In the genomic region with DNA sequence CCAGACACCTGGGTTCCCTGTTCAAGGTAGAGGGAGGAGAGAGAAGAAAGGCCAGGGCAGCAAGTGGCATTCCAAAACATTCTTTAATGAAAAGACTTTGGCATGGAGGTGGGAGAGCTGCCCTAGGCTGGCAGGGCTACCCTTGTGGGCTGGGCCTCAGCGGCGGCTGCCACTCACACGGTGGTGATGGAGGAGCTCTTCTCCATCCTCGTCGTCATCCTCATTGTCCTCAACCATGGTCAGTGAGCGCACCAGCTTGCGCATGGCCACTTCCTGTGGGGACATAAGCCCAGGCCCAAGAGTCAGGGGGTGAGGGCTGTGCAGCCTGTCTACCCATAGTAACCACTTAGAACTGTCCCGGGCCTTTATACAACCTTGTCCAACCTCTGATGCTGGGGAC, we compare ENCODE assay signal across 12 mouse cellular contexts. TPM values are rescaled to one million over a fixed set of nuclear protein-coding genes. Genes with fewer than 3 reads are reported as not detected.
A peak's percentile ranks its signal among the peaks of the same experiment; 100 is the strongest.
DNase-seq lines count a peak whose midpoint lies in the region; ATAC-seq and TF ChIP-seq lines count a peak whose summit lies in the region.
"Had no signal": no experiment of that assay in that cellular context is flagged by ENCODE, and none has a peak within 500 bp of the region (broad histone marks: within the 10 kb centered on the region; RNA-seq: fewer than 3 reads in every experiment).

No protein-coding gene starts in this region.

- peak; percentile 5; the same call in 1 of the 2 replicates for ATAC-seq in forebrain, embryonic 11.5 days (replicated peaks; ENCODE audit: low FRiP score)
- ATAC-seq in forebrain, embryonic 12.5 days (ENCODE audit: low FRiP score) = no peak
- ATAC-seq in hindbrain, postnatal 0 days = peak; percentile 22; the same call in 1 of the 2 replicates
- no peak for ATAC-seq in hindbrain, embryonic 16.5 days
- ATAC-seq in midbrain, embryonic 13.5 days = peak; percentile 29; the same call in 1 of the 2 replicates
- no peak for ATAC-seq in midbrain, embryonic 16.5 days

- peaks cover 7% of the 10 kb centered on the region; the same call in 1 of the 2 replicates for H3K4me1 ChIP-seq in forebrain, embryonic 11.5 days (replicated peaks; ENCODE audit: control insufficient read depth, insufficient read depth, low read length)
- peaks cover 18% of the 10 kb centered on the region for H3K4me1 ChIP-seq in forebrain, embryonic 12.5 days
- H3K4me1 ChIP-seq in hindbrain, postnatal 0 days (ENCODE audit: insufficient read depth, low read length) = peaks cover 3% of the 10 kb centered on the region; the same call in 1 of the 2 replicates
- peaks cover 12% of the 10 kb centered on the region; the same call in 1 of the 2 replicates for H3K4me1 ChIP-seq in hindbrain, embryonic 16.5 days (ENCODE audit: control insufficient read depth, insufficient read depth, low read depth, low read length)
- peaks cover 10% of the 10 kb centered on the region for H3K4me1 ChIP-seq in midbrain, embryonic 13.5 days (replicated peaks)
- peaks cover 5% of the 10 kb centered on the region; the same call in 1 of the 2 replicates for H3K4me1 ChIP-seq in midbrain, embryonic 16.5 days (ENCODE audit: control insufficient read depth, insufficient read depth, low read length)

- no peak overlapping the region for H3K27ac ChIP-seq in forebrain, embryonic 11.5 days (ENCODE audit: low read depth, low read length)
- no peak overlapping the region for H3K27ac ChIP-seq in forebrain, embryonic 12.5 days
- H3K27ac ChIP-seq in hindbrain, postnatal 0 days = no peak overlapping the region
- no peak overlapping the region for H3K27ac ChIP-seq in hindbrain, embryonic 16.5 days (ENCODE audit: low read depth, low read length)
- no peak overlapping the region for H3K27ac ChIP-seq in midbrain, embryonic 13.5 days
- no peak overlapping the region for H3K27ac ChIP-seq in midbrain, embryonic 16.5 days (ENCODE audit: low read length)
- H3K27ac ChIP-seq: gastrocnemius, adult 2 months; liver, embryonic 14.5 days had no signal

- H3K36me3 ChIP-seq in forebrain, embryonic 11.5 days (ENCODE audit: control insufficient read depth, insufficient read depth, low read length) = no peaks in the 10 kb centered on the region
- H3K36me3 ChIP-seq in forebrain, embryonic 12.5 days (replicated peaks) = no peaks in the 10 kb centered on the region
- H3K36me3 ChIP-seq in hindbrain, postnatal 0 days (ENCODE audit: insufficient read depth, low read length) = peaks cover 15% of the 10 kb centered on the region
- peaks cover 11% of the 10 kb centered on the region for H3K36me3 ChIP-seq in hindbrain, embryonic 16.5 days (ENCODE audit: control insufficient read depth, insufficient read depth, low read length)
- H3K36me3 ChIP-seq in midbrain, embryonic 13.5 days = peaks cover 10% of the 10 kb centered on the region; the same call in 1 of the 2 replicates
- peaks cover 20% of the 10 kb centered on the region for H3K36me3 ChIP-seq in midbrain, embryonic 16.5 days (ENCODE audit: control insufficient read depth, insufficient read depth, low read length)

- no peaks in the 10 kb centered on the region for H3K9me3 ChIP-seq in forebrain, embryonic 11.5 days (ENCODE audit: control insufficient read depth, low read length)
- no peaks in the 10 kb centered on the region for H3K9me3 ChIP-seq in forebrain, embryonic 12.5 days
- H3K9me3 ChIP-seq in hindbrain, postnatal 0 days (ENCODE audit: low read length) = no peaks in the 10 kb centered on the region
- H3K9me3 ChIP-seq in hindbrain, embryonic 16.5 days (ENCODE audit: control insufficient read depth, low read length) = no peaks in the 10 kb centered on the region
- H3K9me3 ChIP-seq in midbrain, embryonic 13.5 days = no peaks in the 10 kb centered on the region
- no peaks in the 10 kb centered on the region for H3K9me3 ChIP-seq in midbrain, embryonic 16.5 days (replicated peaks; ENCODE audit: control insufficient read depth, low read length, poor library complexity, severe bottlenecking)
- H3K9me3 ChIP-seq: G1E had no signal

- no peak for TF ChIP-seq CTCF in hindbrain, postnatal 0 days (IDR thresholded peaks at IDR 0.05; ENCODE audit: low read depth)

- H3K4me3 ChIP-seq in forebrain, embryonic 11.5 days (ENCODE audit: low read depth, low read length) = no peak overlapping the region
- H3K4me3 ChIP-seq in forebrain, embryonic 12.5 days (replicated peaks) = no peak overlapping the region
- H3K4me3 ChIP-seq in hindbrain, postnatal 0 days (ENCODE audit: low read length) = no peak overlapping the region
- no peak overlapping the region for H3K4me3 ChIP-seq in hindbrain, embryonic 16.5 days (ENCODE audit: low read length)
- H3K4me3 ChIP-seq in midbrain, embryonic 13.5 days (replicated peaks) = no peak overlapping the region
- H3K4me3 ChIP-seq in midbrain, embryonic 16.5 days (ENCODE audit: low read depth, low read length) = no peak overlapping the region
- H3K4me3 ChIP-seq: gastrocnemius, adult 2 months had no signal

- H3K9ac ChIP-seq in forebrain, embryonic 11.5 days (ENCODE audit: low read length) = no peak overlapping the region
- no peak overlapping the region for H3K9ac ChIP-seq in forebrain, embryonic 12.5 days
- no peak overlapping the region for H3K9ac ChIP-seq in hindbrain, postnatal 0 days (replicated peaks; ENCODE audit: low read length)
- no peak overlapping the region for H3K9ac ChIP-seq in hindbrain, embryonic 16.5 days (ENCODE audit: low read depth, low read length)
- 0 out of 2 replicates have a peak overlapping the region, but pooled peaks have one; percentile 2 for H3K9ac ChIP-seq in midbrain, embryonic 13.5 days (replicated peaks)
- H3K9ac ChIP-seq in midbrain, embryonic 16.5 days (ENCODE audit: low read depth, low read length) = no peak overlapping the region
- H3K9ac ChIP-seq: liver, embryonic 14.5 days had no signal

- no peak for DNase-seq in forebrain, embryonic 11.5 days (ENCODE audit: low spot score)
- DNase-seq in hindbrain, postnatal 0 days (ENCODE audit: low spot score) = no peak
- no peak for DNase-seq in cerebellum, postnatal 4 days (ENCODE audit: low spot score in 2 of 2)
- DNase-seq in kidney, postnatal 14 days = no peak

- 81% methylated on average over 8 of the region's 8 CpGs for WGBS in forebrain, embryonic 11.5 days
- WGBS in forebrain, embryonic 12.5 days = 78% methylated on average over 8 of the region's 8 CpGs
- whole genome bisulfite sequencing in hindbrain, postnatal 0 days = 74% methylated on average over 8 of the region's 8 CpGs
- 83% methylated on average over 8 of the region's 8 CpGs for WGBS in hindbrain, embryonic 16.5 days
- WGBS in midbrain, embryonic 13.5 days = 72% methylated on average over 8 of the region's 8 CpGs
- 81% methylated on average over 8 of the region's 8 CpGs for WGBS in midbrain, embryonic 16.5 days

- peaks cover 37% of the 10 kb centered on the region for H3K27me3 ChIP-seq in forebrain, embryonic 11.5 days (ENCODE audit: control insufficient read depth, insufficient read depth, low read length)
- peaks cover 63% of the 10 kb centered on the region for H3K27me3 ChIP-seq in forebrain, embryonic 12.5 days
- peaks cover 15% of the 10 kb centered on the region for H3K27me3 ChIP-seq in hindbrain, postnatal 0 days (ENCODE audit: insufficient read depth, low read length)
- peaks cover 30% of the 10 kb centered on the region for H3K27me3 ChIP-seq in hindbrain, embryonic 16.5 days (replicated peaks; ENCODE audit: control insufficient read depth, insufficient read depth, low read length)
- peaks cover 68% of the 10 kb centered on the region for H3K27me3 ChIP-seq in midbrain, embryonic 13.5 days
- peaks cover 38% of the 10 kb centered on the region for H3K27me3 ChIP-seq in midbrain, embryonic 16.5 days (ENCODE audit: control insufficient read depth, insufficient read depth, low read depth, low read length)

- H3K4me2 ChIP-seq in forebrain, embryonic 11.5 days (ENCODE audit: low read depth, low read length, severe bottlenecking) = no peak overlapping the region
- no peak overlapping the region for H3K4me2 ChIP-seq in forebrain, embryonic 12.5 days
- no peak overlapping the region for H3K4me2 ChIP-seq in hindbrain, postnatal 0 days (ENCODE audit: low read depth, low read length)
- no peak overlapping the region for H3K4me2 ChIP-seq in hindbrain, embryonic 16.5 days (ENCODE audit: low read length)
- H3K4me2 ChIP-seq in midbrain, embryonic 13.5 days (replicated peaks) = no peak overlapping the region
- H3K4me2 ChIP-seq in midbrain, embryonic 16.5 days (ENCODE audit: low read length) = no peak overlapping the region
- H3K4me2 ChIP-seq: heart, embryonic 11.5 days had no signal

RNA-seq across cellular contexts. Expression of gene Sema4a, which starts 22.2 kb away (rescaled TPM):
- polyA plus RNA-seq in forebrain, embryonic 11.5 days (2014; fragmentation: Nextera tagmentation; extraction: Ambion mirVana) = 9.3 and 10.3 TPM in 2 replicates
- polyA plus RNA-seq in forebrain, embryonic 12.5 days (2016; fragmentation: Nextera tagmentation; extraction: Ambion mirVana) = 15.3 and 16.0 TPM in 2 replicates
- 39.4 and 45.2 TPM in 2 replicates for total RNA-seq in hindbrain, postnatal 0 days (2014; rRNA removed)
- polyA plus RNA-seq in hindbrain, postnatal 0 days (2015; fragmentation: Nextera tagmentation; extraction: Ambion mirVana) = 25.4 and 26.5 TPM in 2 replicates
- 32.3 and 32.8 TPM in 2 replicates for polyA plus RNA-seq in hindbrain, embryonic 16.5 days (2015; fragmentation: Nextera tagmentation; extraction: Ambion mirVana)
- polyA plus RNA-seq in midbrain, embryonic 13.5 days (2015; fragmentation: Nextera tagmentation; extraction: Ambion mirVana) = 28.8 and 31.1 TPM in 2 replicates
- 42.5 and 44.0 TPM in 2 replicates for polyA plus RNA-seq in midbrain, embryonic 16.5 days (2015; fragmentation: Nextera tagmentation; extraction: Ambion mirVana)

RNA-seq across cellular contexts. Expression of gene Lmna, which starts 26.6 kb away (rescaled TPM):
- polyA plus RNA-seq in forebrain, embryonic 11.5 days (2014; fragmentation: Nextera tagmentation; extraction: Ambion mirVana) = 19.4 and 20.4 TPM in 2 replicates
- polyA plus RNA-seq in forebrain, embryonic 12.5 days (2016; fragmentation: Nextera tagmentation; extraction: Ambion mirVana) = 23.2 and 25.8 TPM in 2 replicates
- total RNA-seq in hindbrain, postnatal 0 days (2014; rRNA removed) = 59.7 and 60.8 TPM in 2 replicates
- polyA plus RNA-seq in hindbrain, postnatal 0 days (2015; fragmentation: Nextera tagmentation; extraction: Ambion mirVana) = 59.1 and 61.1 TPM in 2 replicates
- 62.3 and 70.4 TPM in 2 replicates for polyA plus RNA-seq in hindbrain, embryonic 16.5 days (2015; fragmentation: Nextera tagmentation; extraction: Ambion mirVana)
- polyA plus RNA-seq in midbrain, embryonic 13.5 days (2015; fragmentation: Nextera tagmentation; extraction: Ambion mirVana) = 21.4 and 23.4 TPM in 2 replicates
- polyA plus RNA-seq in midbrain, embryonic 16.5 days (2015; fragmentation: Nextera tagmentation; extraction: Ambion mirVana) = 51.0 and 59.7 TPM in 2 replicates

RNA-seq across cellular contexts. Expression of gene Mex3a, which starts 49.1 kb away (rescaled TPM):
- 44.4 and 46.2 TPM in 2 replicates for polyA plus RNA-seq in forebrain, embryonic 11.5 days (2014; fragmentation: Nextera tagmentation; extraction: Ambion mirVana)
- polyA plus RNA-seq in forebrain, embryonic 12.5 days (2016; fragmentation: Nextera tagmentation; extraction: Ambion mirVana) = 51.0 and 53.2 TPM in 2 replicates
- total RNA-seq in hindbrain, postnatal 0 days (2014; rRNA removed) = 52.3 and 54.5 TPM in 2 replicates
- 13.9 and 15.3 TPM in 2 replicates for polyA plus RNA-seq in hindbrain, postnatal 0 days (2015; fragmentation: Nextera tagmentation; extraction: Ambion mirVana)
- polyA plus RNA-seq in hindbrain, embryonic 16.5 days (2015; fragmentation: Nextera tagmentation; extraction: Ambion mirVana) = 20.4 and 22.1 TPM in 2 replicates
- 49.5 and 51.5 TPM in 2 replicates for polyA plus RNA-seq in midbrain, embryonic 13.5 days (2015; fragmentation: Nextera tagmentation; extraction: Ambion mirVana)
- 28.6 and 33.0 TPM in 2 replicates for polyA plus RNA-seq in midbrain, embryonic 16.5 days (2015; fragmentation: Nextera tagmentation; extraction: Ambion mirVana)

RNA-seq across cellular contexts. Expression of gene Slc25a44, which starts 58.2 kb away (rescaled TPM):
- 22.6 and 23.1 TPM in 2 replicates for polyA plus RNA-seq in forebrain, embryonic 11.5 days (2014; fragmentation: Nextera tagmentation; extraction: Ambion mirVana)
- 22.7 and 24.9 TPM in 2 replicates for polyA plus RNA-seq in forebrain, embryonic 12.5 days (2016; fragmentation: Nextera tagmentation; extraction: Ambion mirVana)
- 68.3 and 68.6 TPM in 2 replicates for total RNA-seq in hindbrain, postnatal 0 days (2014; rRNA removed)
- 31.9 and 34.1 TPM in 2 replicates for polyA plus RNA-seq in hindbrain, postnatal 0 days (2015; fragmentation: Nextera tagmentation; extraction: Ambion mirVana)
- 40.3 and 42.3 TPM in 2 replicates for polyA plus RNA-seq in hindbrain, embryonic 16.5 days (2015; fragmentation: Nextera tagmentation; extraction: Ambion mirVana)
- polyA plus RNA-seq in midbrain, embryonic 13.5 days (2015; fragmentation: Nextera tagmentation; extraction: Ambion mirVana) = 28.7 and 29.7 TPM in 2 replicates
- polyA plus RNA-seq in midbrain, embryonic 16.5 days (2015; fragmentation: Nextera tagmentation; extraction: Ambion mirVana) = 36.7 and 39.3 TPM in 2 replicates

Comparison
In these comparisons a context has a peak if more than half of its experiments do, and no peak if none do; other contexts are left out.
1. ATAC-seq: peak in forebrain, embryonic 11.5 days (single experiment), hindbrain, postnatal 0 days (single experiment) and midbrain, embryonic 13.5 days (single experiment); none in forebrain, embryonic 12.5 days (single experiment), hindbrain, embryonic 16.5 days (single experiment) and midbrain, embryonic 16.5 days (single experiment).